Mouse (Mus musculus): Measurements from ENCODE around the gene Cdk14.

Gene Cdk14

DNA sequence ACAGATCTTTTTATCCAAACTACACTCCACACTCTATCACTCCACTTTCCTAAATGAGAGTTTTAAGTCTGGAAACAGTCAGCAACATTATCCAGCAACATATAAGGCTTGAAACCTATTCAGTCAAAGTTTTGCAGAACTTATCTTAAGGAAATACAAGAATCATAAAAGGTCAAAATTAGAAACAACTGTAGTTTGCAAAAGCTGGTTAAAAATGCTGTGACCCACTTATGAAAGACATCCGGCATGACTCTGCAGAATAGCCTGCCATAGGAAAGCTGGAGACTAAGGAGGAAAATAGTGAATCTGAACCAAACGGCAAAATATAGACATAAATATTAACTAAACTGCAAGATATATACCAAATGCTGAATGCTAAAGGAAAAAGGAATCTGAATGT, 566.6 kb downstream of the Cdk14 start:
- no peak for DNase-seq (ENCODE audit: low read depth, low spot score)

DNA sequence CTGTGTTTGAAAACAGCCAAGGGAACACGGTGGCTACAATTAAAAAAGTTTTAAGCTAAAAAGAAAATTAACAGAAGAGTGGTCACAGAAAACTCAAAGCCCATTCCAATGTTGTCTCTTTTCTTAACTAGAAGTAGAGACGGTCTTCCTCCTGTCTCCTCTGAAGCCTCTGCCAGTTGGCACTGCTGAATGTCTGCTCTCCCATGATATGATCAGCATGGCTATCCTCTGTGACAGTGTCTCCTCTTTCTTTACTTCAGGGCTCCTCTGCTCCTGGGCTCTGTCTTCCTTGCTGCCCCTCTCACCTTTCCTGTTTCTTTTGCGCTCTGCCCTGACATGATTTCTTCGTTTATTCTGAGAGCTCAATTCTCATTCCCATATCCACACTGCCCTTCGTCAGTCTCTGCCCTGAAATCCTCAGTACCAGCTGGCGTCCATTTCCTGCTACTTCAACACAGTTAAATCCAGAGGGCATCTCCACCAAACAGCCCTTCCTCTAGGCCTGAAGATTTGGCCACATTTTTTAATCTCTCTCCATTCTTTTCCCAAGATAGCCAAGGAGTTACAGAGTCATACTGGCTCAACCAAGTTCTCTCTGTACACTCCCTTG, 567.3 kb downstream of the Cdk14 start:
- no peak for DNase-seq (ENCODE audit: low read depth, low spot score)

DNA sequence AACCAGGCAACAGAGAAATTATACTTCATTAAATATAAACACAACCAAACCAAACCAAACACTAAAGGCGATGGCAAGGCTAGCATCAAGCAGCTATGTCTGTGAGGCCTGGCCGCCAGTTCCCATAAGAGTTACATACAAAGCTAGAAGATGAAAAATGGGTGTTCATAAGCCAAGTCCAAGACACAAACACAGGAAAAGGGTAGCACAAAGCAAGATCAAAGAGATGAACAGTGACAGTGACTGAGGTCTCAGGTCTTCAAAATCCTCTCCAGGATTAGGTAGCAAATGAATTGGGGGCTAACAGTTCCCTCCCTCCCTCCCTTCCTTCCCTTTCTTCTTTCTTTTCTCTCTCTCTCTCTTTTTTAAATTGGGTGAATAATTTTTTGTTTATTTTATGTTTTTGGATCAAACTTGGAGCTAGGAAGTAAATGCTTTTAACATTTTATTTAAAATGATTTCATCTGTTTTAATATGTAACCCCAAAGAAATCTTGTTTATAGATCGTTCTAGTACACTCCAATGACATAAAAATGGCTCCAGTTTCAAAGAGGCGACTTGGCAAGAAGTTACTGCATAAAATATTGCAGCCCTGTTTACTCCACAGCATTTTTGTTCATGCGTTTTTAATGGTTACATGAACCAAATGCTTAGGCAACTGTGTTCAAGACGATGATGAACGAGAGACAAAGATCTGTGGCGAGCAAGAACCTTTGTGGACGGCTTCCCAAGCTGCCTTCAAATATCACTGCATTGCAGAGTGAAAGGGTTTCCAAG, 568.0 kb downstream of the Cdk14 start:
- DNase-seq (ENCODE audit: low read depth, low spot score), result no peak

DNA sequence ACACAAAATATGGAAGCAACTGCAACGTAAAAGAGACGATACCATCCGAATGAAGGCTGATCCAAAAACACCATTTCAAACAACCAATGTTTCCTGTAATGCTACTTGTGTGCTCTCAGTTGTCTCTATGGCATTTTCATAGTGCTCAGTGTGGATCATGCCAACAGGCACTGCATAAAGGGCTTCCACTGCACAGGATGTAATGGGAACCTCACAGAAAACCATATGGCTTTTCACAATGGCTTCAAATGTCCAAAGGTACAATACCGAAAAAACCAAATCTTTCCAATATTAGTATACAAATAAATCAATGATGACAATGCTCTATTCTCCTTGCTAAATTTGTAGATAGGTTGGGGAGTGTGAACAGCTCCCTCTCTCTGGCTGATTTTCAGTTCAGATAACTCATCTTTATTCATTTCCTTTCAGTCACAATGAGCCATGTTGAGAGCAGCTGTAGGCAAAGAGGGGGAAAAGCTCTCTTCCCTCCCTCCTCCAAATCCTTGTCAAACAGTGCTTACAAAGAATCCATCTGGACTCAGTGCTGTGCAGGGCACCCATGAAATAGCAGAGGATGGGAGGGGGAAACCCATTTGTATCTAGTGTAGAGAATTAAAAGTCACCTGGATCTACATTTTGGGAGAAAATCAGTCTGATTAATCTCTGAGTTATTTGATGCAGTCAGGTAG, 568.7 kb downstream of the Cdk14 start:
- no peak for DNase-seq (ENCODE audit: low read depth, low spot score)

DNA sequence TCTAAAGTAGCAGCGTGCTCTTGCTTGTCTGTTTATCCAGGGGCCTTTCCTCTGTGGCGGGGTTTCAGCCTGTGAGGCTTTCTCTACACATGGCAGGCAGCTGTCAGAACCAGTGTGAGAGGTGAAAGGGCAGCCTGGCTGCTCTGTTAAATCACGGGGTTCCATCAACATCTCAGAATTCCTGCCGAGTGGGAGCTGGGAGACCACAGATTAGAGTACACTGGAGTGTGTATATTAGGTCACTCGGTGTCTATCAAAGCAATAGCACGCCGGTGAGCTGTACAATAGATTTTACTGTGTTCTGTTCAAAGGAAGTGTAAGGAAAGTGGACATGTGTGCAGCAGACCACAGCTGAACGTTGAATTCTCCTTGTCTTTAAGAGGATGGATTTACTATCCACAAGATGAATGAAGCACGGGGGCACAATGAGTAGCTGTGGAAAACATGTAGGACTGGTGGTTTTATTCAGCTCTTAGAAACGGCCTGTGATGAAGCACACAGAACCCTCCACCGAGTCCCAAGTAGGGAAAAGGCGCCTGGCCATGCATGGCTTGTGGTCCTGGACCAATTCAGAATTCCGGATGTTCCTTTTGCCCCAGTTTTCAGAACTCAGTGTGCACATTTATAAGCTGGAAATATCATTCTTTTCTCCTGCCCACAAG, 585.2 kb downstream of the Cdk14 start:
- peak; percentile 9 for DNase-seq (ENCODE audit: low read depth, low spot score)

DNA sequence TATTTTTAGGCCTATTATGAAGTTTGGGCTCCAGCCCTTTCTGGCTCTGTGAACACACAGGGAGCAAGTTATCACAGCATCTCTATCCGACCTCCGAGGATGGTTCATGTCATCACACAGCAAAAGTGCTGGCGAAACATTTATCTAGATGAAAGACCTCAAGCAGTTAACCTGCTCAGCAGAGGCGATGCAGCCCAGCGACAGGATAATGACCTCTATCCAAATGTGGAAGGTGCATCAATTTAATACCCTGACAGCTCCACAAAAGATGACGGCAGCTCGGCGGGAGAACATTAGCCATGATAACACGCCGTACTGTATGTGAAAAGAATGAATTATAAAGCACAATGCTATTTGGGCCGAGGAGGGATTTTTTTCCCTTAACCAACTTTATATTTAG, 586.2 kb downstream of the Cdk14 start:
- DNase-seq (ENCODE audit: low read depth, low spot score), result no peak

DNA sequence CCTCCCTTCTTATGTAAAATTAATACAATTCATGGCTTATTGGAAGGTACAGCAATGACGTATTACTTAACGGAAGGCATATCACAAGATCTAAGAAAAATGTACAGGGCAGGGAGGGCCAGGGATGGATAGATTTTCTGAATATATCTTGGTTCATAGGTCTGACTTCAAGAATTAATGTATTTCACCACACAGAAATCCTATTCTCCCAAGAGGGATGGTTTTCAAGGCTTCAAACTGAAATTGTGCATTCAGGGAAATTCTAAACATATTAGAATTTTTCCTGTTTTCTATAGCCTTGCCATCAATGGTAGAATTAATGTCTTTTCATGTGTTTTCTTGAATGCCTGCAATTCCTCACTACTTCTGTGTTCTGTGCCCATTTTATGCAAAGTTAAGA, 593.2 kb downstream of the Cdk14 start:
- DNase-seq (ENCODE audit: low read depth, low spot score), result peak; percentile 14

DNA sequence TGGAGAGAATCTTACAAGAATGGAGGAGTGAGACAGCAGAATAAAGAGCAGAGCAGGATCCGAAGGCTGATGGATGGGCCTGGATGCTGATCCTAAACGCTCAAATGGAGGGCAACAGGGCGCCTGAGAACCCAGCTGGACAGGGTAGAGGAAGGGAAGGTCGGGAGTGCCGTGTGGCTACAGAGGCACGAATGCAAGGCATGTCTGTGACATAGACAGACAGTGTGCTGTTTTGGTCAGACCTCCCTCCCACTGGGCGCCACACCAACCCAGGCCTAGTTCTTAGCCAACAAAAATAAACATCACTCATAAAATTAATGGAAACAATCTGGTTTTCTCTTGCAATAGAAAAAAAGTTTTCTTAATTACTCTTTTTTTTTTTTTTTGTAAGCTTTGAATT, 594.2 kb downstream of the Cdk14 start:
- DNase-seq (ENCODE audit: low read depth, low spot score), result peak; percentile 70

DNA sequence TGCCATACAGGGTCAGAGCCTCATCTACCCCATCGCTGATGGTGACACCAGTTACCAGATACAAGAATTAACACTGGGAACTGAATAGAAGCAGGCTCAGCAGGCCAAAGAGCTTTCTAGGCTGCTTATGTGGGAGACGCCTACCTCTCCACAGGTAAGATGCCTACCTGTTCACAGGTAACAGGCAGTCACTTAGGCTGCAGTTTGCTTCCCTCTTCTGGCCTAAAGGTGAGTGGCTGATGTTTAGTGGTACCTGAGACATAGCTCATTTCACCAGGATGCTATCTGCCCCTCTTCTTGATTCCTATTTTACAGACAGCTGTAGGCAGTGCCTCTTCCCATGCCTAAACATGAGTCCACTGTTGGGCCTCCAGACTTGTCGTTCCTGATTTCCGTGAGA, 595.0 kb downstream of the Cdk14 start:
- no peak for DNase-seq (ENCODE audit: low read depth, low spot score)

DNA sequence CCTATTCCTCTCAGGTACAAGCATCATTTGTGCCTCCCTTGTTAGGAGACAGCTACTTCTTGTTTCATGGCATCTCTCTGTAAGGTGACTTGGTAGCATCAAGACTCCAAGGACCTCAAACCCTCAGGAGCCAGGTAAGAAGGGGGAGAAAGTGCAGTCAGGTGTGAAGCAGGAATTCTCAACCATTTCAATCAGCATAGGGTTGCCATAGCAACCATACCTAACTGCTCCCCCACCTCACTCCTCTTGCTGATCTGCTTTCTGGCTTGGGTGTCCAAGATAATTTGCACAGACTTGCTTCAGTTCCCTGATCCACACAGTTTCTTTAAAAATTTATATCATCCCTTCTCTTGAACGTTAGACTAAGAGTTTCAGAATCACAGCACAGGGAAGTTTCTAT, 595.9 kb downstream of the Cdk14 start:
- no peak for DNase-seq (ENCODE audit: low read depth, low spot score)

DNA sequence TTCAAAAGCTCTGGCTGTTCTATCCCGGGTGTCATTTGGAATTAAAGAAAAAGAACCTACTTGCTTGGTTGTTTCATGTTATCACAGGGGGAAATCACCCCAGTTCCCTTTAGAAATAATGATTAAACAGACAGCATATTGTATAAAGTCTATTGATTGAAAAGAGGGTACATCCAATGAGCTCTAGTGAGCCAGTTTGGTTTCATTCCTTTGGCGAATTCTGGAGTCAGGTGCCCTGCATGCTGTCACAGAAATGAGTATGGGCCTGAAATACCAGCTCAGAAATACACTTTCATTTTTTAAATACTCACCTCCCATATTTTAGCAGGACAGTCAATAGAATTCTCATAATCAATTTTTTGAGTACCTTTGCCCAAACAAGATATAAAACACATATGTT, 598.1 kb downstream of the Cdk14 start:
- no peak for DNase-seq (ENCODE audit: low read depth, low spot score)

DNA sequence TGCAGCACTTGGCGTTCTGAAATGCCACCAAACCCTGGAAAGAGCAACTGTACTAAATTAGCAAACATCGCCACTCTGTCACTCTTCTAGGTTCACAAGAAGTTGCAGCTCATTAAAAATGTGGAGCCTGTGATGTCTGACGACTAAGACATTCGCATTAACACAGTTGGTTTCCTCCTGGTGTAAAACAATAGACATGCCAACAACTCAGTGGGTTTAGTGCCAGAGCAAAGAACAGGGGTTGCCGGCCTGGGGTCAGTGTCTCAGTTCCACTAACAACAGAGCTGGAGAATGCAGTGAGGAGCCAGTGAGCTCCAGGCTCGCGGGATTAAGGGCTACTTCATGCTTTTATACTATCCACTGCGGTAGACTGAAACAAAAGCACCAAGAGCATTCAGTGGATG, 598.7 kb downstream of the Cdk14 start:
- no peak for DNase-seq (ENCODE audit: low read depth, low spot score)

DNA sequence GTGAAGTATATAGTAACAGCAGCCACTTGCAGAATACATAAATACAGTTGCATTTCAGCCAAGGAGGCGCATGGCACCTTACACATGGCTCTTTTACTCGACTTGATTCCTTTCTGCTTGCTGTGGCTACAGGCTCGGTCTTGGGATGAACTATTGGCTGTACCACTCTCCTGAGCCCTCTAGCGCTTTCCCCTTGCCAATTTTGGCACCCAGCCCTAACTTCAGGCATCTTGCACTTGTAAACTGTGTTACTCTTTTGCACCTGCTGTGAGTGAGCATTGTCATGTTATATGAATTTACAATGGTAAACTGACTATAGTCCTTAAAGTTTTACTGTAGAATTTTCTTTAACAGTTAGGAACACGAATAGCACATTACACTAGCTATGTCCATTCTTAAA, 603.1 kb downstream of the Cdk14 start:
- no peak for DNase-seq (ENCODE audit: low read depth, low spot score)

DNA sequence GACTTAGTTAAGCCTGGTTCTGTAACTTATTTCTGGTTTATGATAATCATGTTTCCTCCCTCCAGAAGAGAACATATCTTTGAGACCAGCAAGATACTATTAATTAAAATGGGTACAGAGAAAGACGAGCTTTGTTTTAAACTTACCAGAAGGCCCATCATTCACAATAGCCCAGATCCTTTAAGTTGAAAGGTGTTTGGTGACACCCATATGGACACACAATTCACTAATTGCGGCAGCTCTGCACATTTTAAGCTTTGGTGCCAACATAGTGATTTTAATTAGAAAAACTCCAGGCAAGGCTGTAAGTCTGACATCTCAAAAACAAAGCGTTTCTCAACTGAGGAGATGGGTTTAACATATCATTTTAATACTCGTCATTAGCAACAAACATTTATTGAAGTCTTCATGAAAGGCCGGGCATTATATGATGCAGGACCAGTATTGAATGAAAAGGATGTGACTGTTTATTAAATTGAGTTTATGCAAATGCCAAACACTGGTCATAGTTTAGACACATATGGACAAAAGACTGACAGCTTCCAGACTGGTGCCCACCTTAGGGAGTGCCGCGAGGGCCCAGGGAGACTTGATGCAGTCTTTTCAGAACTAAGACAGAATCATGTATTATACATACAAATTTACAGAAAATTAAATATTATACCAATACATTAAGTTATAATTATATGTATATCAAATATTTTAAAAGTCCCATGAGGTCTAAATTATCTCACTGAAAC, 605.5 kb downstream of the Cdk14 start:
- DNase-seq (ENCODE audit: low read depth, low spot score), result no peak

DNA sequence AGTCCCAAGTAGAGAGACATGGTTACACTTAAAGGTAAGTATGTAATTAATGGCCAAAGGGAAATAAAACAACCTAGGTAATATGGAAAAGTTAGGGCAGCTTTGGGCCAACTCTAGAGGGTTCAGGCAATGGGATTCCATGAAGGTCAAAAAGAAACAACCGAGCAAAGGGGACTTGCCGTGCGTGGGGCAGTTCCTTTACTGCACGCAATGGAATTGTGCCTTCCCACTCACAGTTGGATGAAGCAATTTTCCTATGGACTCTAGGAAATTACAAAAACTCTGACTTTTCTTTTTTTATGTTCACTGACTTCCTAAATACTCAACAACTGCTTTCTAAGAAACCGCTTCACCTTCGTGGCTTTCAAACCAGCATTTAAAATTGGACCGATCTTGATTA, 606.8 kb downstream of the Cdk14 start:
- DNase-seq (ENCODE audit: low read depth, low spot score), result no peak

DNA sequence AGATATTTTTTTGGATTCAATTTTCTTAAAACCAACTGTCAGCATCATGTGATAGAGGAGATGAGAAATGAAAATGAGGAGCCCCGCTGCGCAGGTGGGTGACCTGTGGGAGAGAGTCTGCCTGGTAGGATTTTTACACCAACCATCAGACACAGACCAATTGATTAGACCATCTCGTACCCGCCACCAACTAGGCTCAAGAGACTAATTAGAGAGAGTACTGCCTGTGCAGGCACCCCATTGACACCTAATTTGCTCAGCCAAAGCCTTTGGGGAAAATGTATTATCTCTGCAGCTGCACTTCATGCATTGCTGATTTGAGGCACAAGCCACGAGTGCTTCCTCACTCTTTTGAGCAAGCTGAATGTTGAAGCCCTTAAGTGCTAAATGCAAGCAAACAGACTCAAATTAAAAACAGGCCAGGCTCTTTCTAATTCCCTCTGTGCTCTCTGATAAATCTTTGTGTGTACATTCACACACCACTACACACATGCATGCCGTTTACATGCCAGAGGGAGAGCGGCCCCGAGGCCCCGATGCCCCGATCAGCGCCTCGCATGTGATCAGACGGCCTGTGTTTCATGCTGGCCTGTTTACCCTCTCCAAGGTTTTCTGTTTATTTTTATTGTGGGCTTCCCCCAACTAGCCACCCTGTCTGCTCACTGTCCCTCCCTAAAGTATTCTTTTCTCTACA, 607.9 kb downstream of the Cdk14 start:
- no peak for DNase-seq (ENCODE audit: low read depth, low spot score)

DNA sequence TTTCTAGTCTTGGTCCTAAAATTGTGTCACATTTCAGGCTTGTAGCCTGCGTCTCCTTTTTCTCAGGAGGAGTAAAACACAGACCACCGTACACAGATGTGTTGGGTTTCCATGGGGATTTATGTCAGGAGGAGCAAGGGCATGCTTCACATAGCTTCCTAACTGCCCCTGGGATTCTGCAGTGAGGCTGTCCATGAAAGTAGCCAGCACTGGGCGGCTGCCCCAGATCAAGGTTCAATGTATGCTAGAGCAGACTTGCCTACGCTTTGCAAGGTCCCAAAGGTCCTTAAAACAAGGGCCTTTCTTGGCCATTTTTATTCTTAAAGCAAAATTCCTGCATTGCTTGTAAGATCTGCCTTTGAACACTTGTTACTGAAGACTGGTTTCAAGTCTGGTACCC, 614.9 kb downstream of the Cdk14 start:
- DNase-seq (ENCODE audit: low read depth, low spot score), result no peak

DNA sequence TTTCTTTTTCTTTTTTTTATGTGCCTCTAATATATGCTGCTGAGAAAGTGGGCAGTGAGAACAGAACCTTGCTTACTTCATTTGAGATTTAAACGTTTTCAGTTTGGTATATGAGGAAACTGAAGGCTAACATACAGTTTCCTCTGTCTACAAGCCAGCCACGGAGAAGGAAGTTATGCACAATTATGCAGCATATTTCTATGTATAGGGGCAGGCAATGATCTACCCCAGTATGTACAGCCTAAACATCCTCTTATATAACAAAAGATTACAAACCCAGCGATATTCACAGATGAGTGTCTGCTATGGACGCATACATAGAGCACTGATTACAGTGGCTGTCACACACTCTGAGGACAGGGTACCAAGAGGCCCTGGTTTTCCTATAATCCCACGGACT, 616.4 kb downstream of the Cdk14 start:
- no peak for DNase-seq (ENCODE audit: low read depth, low spot score)

DNA sequence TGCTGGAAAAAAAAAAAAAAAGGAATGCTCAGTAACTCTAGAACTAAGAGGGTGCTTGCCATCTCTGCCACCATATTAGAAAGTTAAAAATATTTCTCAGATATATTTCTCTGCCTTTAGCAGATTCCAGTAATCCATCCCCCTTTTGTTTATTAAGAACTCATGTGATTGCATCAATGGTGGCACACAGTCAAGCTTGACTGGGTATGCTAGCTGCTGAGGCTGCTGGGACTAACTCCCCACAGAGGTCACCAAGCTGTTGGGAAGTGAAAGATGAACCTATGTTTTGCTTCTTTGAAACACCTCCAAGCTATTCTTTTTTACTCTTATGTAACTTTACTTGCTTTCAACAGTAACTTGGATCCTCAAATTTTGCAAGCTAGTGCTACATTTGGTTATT, 618.1 kb downstream of the Cdk14 start:
- no peak for DNase-seq (ENCODE audit: low read depth, low spot score)

DNA sequence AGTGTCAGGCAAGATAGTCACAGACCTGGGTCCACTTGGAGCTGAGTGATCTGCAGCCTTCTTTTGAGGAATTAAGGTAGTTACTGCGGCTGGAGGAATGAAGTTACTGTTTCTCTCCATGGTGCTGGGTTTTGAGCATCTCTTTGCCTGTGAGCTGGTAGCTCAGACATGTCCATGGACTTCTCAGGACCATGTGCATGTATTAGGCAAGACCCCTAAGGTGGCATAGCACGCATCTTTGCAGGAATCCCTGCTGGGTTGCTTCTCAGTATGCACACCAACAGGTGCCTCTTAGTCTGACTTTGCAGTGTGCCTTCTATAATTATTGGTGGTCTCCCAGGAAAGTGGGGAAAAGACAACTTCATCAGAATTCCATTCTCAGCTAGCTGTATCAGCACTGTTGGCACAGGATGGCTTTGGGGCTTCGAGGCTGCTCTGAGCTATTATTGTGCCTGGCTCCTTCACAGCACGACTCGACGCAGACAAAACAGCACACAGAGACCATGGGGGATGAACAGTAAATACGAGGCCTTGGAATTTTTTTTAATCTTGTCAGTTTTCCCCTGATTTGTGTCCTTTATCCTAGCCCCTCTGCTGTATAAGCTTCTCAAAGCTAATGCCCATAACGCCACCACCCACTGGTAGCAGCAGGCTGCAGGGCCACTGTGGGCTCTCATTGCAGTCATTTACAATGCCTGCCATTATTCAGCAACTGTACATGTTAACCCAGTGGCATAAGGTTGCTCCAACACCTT, 618.8 kb downstream of the Cdk14 start:
- DNase-seq (ENCODE audit: low read depth, low spot score), result no peak

Measured in 3T3-L1 (cell line).